ENCODE assay signal across 13 mouse cellular contexts in the genomic region with DNA sequence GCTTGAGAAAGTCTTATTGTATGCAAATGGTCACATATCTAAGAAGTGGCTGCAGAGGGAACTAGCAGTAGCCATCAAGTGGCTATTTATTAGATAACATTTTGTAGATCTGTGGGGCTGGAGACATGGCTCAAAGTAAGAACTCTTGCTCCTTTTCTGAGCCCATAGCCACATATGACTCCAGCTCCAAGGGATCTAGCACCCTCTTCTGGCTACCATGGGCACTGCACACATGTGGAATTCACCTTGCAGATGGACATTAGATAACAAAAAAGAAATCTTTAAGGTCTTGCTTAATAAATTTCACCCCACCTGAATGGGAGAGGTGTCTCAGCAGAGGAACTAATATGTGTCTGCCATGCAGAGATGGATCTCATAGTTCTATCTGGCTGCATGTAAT.
DNase-seq lines count a peak whose midpoint lies in the region; ATAC-seq and TF ChIP-seq lines count a peak whose summit lies in the region.
"Had no signal": no experiment of that assay in that cellular context is flagged by ENCODE, and none has a peak within 500 bp of the region (broad histone marks: within the 10 kb centered on the region; RNA-seq: fewer than 3 reads in every experiment).

No protein-coding gene starts in this region.

- ATAC-seq in heart, postnatal 0 days (ENCODE audit: insufficient read depth, low read depth): no peak
- ATAC-seq in erythroblast, adult 5-6 weeks (replicated peaks; ENCODE audit: low FRiP score, poor library complexity, severe bottlenecking): no peak
- ATAC-seq: intestine, embryonic 16.5 days; liver, embryonic 12.5 days had no signal

- intact Hi-C loops in heart, postnatal 14 days (cut with DNase I): no loop called here

- no peak overlapping the region for H3K27ac ChIP-seq in heart, postnatal 0 days (ENCODE audit: low read depth)
- H3K27ac ChIP-seq in layer of hippocampus, adult 2 months: no peak overlapping the region
- H3K27ac ChIP-seq: forebrain, embryonic 10.5 days; liver, embryonic 12.5 days; macrophage had no signal

- no peak overlapping the region for H3K4me3 ChIP-seq in heart, postnatal 0 days (ENCODE audit: low read depth, low read length)
- H3K4me3 ChIP-seq in layer of hippocampus, adult 2 months: no peak overlapping the region
- no peak overlapping the region for H3K4me3 ChIP-seq in E14TG2a.4 (replicated peaks; ENCODE audit: low read length)
- H3K4me3 ChIP-seq: forebrain, embryonic 10.5 days; heart, embryonic 12.5 days; liver, embryonic 12.5 days had no signal

- no peak for DNase-seq in heart, postnatal 0 days (ENCODE audit: low spot score)
- DNase-seq in heart, postnatal 14 days: no peak
- no peak for DNase-seq in layer of hippocampus, adult 2 months (ENCODE audit: low spot score in 2 of 2)
- DNase-seq in layer of hippocampus, adult 18-20 months (ENCODE audit: low spot score in 2 of 2): no peak
- DNase-seq in ES-CJ7 (ENCODE audit: low read depth, low spot score): peak; percentile 50

- no peak for TF ChIP-seq EP300 in heart, postnatal 0 days (IDR thresholded peaks at IDR 0.05; ENCODE audit: low read depth)

- H3K9ac ChIP-seq in heart, postnatal 0 days (replicated peaks; ENCODE audit: low read depth, low read length): no peak overlapping the region
- H3K9ac ChIP-seq: heart, embryonic 12.5 days; liver, embryonic 12.5 days had no signal

- no peaks in the 10 kb centered on the region for H3K27me3 ChIP-seq in heart, postnatal 0 days (ENCODE audit: control insufficient read depth, insufficient read depth, low read length)
- no peaks in the 10 kb centered on the region for H3K27me3 ChIP-seq in E14TG2a.4 (ENCODE audit: insufficient read depth, low read length)
- H3K27me3 ChIP-seq: CH12.LX; heart, embryonic 12.5 days; liver, embryonic 12.5 days had no signal

- TF ChIP-seq CTCF in heart, postnatal 0 days (IDR thresholded peaks at IDR 0.05; ENCODE audit: low read depth): peak; percentile 20
- TF ChIP-seq CTCF in layer of hippocampus, adult 2 months (conservative IDR thresholded peaks at IDR 0.05): peak; percentile 60
- peak; percentile 80 for TF ChIP-seq CTCF in E14TG2a.4 (conservative IDR thresholded peaks at IDR 0.05; ENCODE audit: low read length)

- no peaks in the 10 kb centered on the region for H3K4me1 ChIP-seq in heart, postnatal 0 days (ENCODE audit: control insufficient read depth, insufficient read depth)
- no peaks in the 10 kb centered on the region for H3K4me1 ChIP-seq in E14TG2a.4 (replicated peaks; ENCODE audit: low read depth, low read length)
- H3K4me1 ChIP-seq: forebrain, embryonic 10.5 days; heart, embryonic 12.5 days; liver, embryonic 12.5 days had no signal

- peaks cover 8% of the 10 kb centered on the region for H3K9me3 ChIP-seq in heart, postnatal 0 days (replicated peaks; ENCODE audit: control insufficient read depth, low read length)
- H3K9me3 ChIP-seq in E14TG2a.4 (ENCODE audit: low read length): peaks cover 13% of the 10 kb centered on the region

- no peak overlapping the region for H3K4me2 ChIP-seq in heart, postnatal 0 days (ENCODE audit: low read depth, low read length)
- H3K4me2 ChIP-seq: heart, embryonic 12.5 days; liver, embryonic 12.5 days had no signal

- no peaks in the 10 kb centered on the region for H3K36me3 ChIP-seq in heart, postnatal 0 days (replicated peaks; ENCODE audit: control insufficient read depth, insufficient read depth, low read length)
- no peaks in the 10 kb centered on the region for H3K36me3 ChIP-seq in E14TG2a.4 (ENCODE audit: insufficient read depth, low read length)
- H3K36me3 ChIP-seq: forebrain, embryonic 10.5 days; heart, embryonic 12.5 days; liver, embryonic 12.5 days had no signal

Comparison
In these comparisons a context has a peak if more than half of its experiments do, and no peak if none do; other contexts are left out.
1. CTCF ChIP-seq: peak in every context shown above with its lines; median percentile 80 in E14TG2a.4; 60 in layer of hippocampus, adult 2 months; 20 in heart, postnatal 0 days.